Mouse (Mus musculus): Measurements from ENCODE around the gene Htr5a. TPM values are rescaled to one million over a fixed set of nuclear protein-coding genes. Genes with fewer than 3 reads are reported as not detected.

The Htr5a gene
- total RNA-seq, 2 experiments from 2014 or later: 12.8 to 12.9 TPM

- intact Hi-C loops (cut with DNase I): no loop called here
- DNase-seq (ENCODE audit: extremely low spot score in 1 of 2, low spot score in 2 of 2): no peak
These were observed 36.4 kb downstream of the Htr5a start for GRCm38 (mm10) chr5:27878356-27878755.

GRCm38 (mm10) chr5:27879726-27880125 lies 37.8 kb downstream of the Htr5a start:
- no peak for DNase-seq (ENCODE audit: extremely low spot score in 1 of 2, low spot score in 2 of 2)
- intact Hi-C loops (cut with DNase I): no loop called here

- no peak for DNase-seq (ENCODE audit: extremely low spot score in 1 of 2, low spot score in 2 of 2)
These were observed 38.5 kb downstream of the Htr5a start for GRCm38 (mm10) chr5:27880329-27881036.

GRCm38 (mm10) chr5:27881261-27881660 lies 39.3 kb downstream of the Htr5a start:
- intact Hi-C loops (cut with DNase I): no loop called here
- no peak for DNase-seq (ENCODE audit: extremely low spot score in 1 of 2, low spot score in 2 of 2)

More at GRCm38 (mm10) chr5:27880329-27881036, 38.5 kb downstream of the Htr5a start:
- intact Hi-C loops (cut with DNase I): no loop called here

DNA sequence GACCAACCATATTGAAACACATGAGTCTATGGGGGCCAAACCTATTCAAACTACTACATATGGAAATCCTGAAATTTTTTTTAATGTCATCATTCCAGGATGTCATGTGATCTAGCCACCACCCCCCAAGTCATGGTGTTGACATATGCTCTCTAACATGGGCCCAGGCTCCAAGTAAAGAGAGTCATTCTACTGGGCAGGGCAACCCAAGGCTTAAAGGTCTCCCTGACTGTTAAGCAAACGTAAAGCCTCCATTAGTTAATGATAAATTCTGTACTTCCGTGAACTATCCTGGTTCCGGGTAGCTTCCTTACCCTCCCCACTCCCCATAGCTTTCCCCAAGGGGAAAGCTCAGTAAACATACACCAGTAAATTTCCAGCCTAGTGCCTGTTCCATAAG lies 46.1 kb downstream of the Htr5a start:
- DNase-seq (ENCODE audit: extremely low spot score in 1 of 2, low spot score in 2 of 2): no peak

GRCm38 (mm10) chr5:27895961-27896360 lies 54.0 kb downstream of the Htr5a start:
- intact Hi-C loops (cut with DNase I): no loop called here
- DNase-seq (ENCODE audit: extremely low spot score in 1 of 2, low spot score in 2 of 2): no peak

More for the DNA sequence above, 46.1 kb downstream of the Htr5a start:
- intact Hi-C loops (cut with DNase I): no loop called here

GRCm38 (mm10) chr5:27899756-27900155 lies 57.8 kb downstream of the Htr5a start:
- no peak for DNase-seq (ENCODE audit: extremely low spot score in 1 of 2, low spot score in 2 of 2)
- intact Hi-C loops (cut with DNase I): no loop called here

GRCm38 (mm10) chr5:27900186-27900585 lies 58.2 kb downstream of the Htr5a start:
- intact Hi-C loops (cut with DNase I): no loop called here
- no peak for DNase-seq (ENCODE audit: extremely low spot score in 1 of 2, low spot score in 2 of 2)

Other genes starting within 250 kb of the Htr5a start
- 10 to 100 TPM; 38.1 to 44.9 TPM for gene Paxip1, start 50.5 kb upstream of the Htr5a start, total RNA-seq (2021)
- gene Insig1, start 229.2 kb downstream of the Htr5a start, total RNA-seq (2021): 100 to 1,000 TPM in 1 of 2 experiments, 10 to 100 TPM in 1; 88.0 to 102 TPM